Mouse (Mus musculus) embryonic facial prominence, embryonic 13.5 days (tissue): ENCODE data around the gene Tssk2. TPM values are rescaled to one million over a fixed set of nuclear protein-coding genes. Genes with fewer than 3 reads are reported as not detected.

ENCODE experiments used
- ATAC-seq: fragments of 200-750 bp; cut with Nextera tagmentation; 2 replicates; pipeline ENCODE4 v1.8.0; 2017; ENCODE audit warnings: low read depth; ENCODE audit not compliant: insufficient number of reproducible peaks, insufficient read depth, low FRiP score, low TSS enrichment
- H3K27ac ChIP-seq: fragments of 300-500 bp; sonication (generic); 2 replicates; pipeline ENCODE4 v1.5.1; 2015; ENCODE audit warnings: moderate library complexity, mild to moderate bottlenecking, inconsistent platforms
- H3K27me3 ChIP-seq: fragments of 300-500 bp; sonication (generic); 2 replicates; pipeline ENCODE4 v1.6.1; 2015; ENCODE audit warnings: mild to moderate bottlenecking, inconsistent platforms
- H3K36me3 ChIP-seq: fragments of 300-500 bp; sonication (generic); 2 replicates; pipeline ENCODE4 v1.6.1; 2015; ENCODE audit warnings: mild to moderate bottlenecking, inconsistent platforms
- H3K4me1 ChIP-seq: fragments of 300-500 bp; sonication (generic); 2 replicates; pipeline ENCODE4 v1.6.1; 2015; ENCODE audit warnings: inconsistent platforms
- H3K4me2 ChIP-seq: fragments of 300-500 bp; sonication (generic); 2 replicates; pipeline ENCODE4 v1.6.1; 2015; ENCODE audit warnings: moderate library complexity, mild to moderate bottlenecking, inconsistent platforms
- H3K4me3 ChIP-seq: fragments of 300-500 bp; sonication (generic); 2 replicates; pipeline ENCODE4 v1.5.1; 2015; ENCODE audit warnings: mild to moderate bottlenecking, inconsistent platforms
- H3K9ac ChIP-seq: fragments of 300-500 bp; sonication (generic); 2 replicates; pipeline ENCODE4 v1.6.1; 2015; ENCODE audit warnings: mild to moderate bottlenecking, inconsistent platforms
- H3K9me3 ChIP-seq: fragments of 300-500 bp; sonication (generic); 2 replicates; pipeline ENCODE4 v1.6.1; 2016; ENCODE audit warnings: inconsistent platforms
- WGBS: fragments of 180-500 bp; shearing (Covaris S2); methylation state at CpG from one replicate; pipeline ENCODE4 v1.1.7; 2015; ENCODE audit warnings: mixed read lengths; 5-methylcytosine and 5-hydroxymethylcytosine counted together
- polyA plus RNA-seq: library from polyadenylated mRNA; unstranded; fragments of >200 nt; fragmentation: Nextera tagmentation; extraction: Ambion mirVana; gene quantifications from 2 replicates; pipeline ENCODE4 v1.2.1, GENCODE M21; 2015

Tssk2 gene
- polyA plus RNA-seq, 1 experiment from 2014 or later = 0.20 TPM

GRCm38 (mm10) chr16:17914307-17915249 lies 16.1 kb downstream of the Tssk2 start, which contains the start of gene Gsc2:
Gene Gsc2, minus strand, starts transcription at chr16:17915059.
- H3K4me1 ChIP-seq = peaks cover 21% of the 10 kb centered on the region
- peak within 1 kb of the TSS; percentile 63 for H3K9ac ChIP-seq
- no peaks in the 10 kb centered on the region for H3K9me3 ChIP-seq
- H3K27me3 ChIP-seq = peaks cover 73% of the 10 kb centered on the region
- no peaks in the 10 kb centered on the region for H3K36me3 ChIP-seq
- peak within 1 kb of the TSS; percentile 75 for H3K4me2 ChIP-seq
- under 1% methylated on average over 106 of the region's 106 CpGs for WGBS
- no peak within 1 kb of the TSS for H3K27ac ChIP-seq
- peak within 1 kb of the TSS; percentile 46 for H3K4me3 ChIP-seq
- no peak for ATAC-seq

- H3K27ac ChIP-seq = no peak overlapping the region
- H3K9me3 ChIP-seq = no peaks in the 10 kb centered on the region
- H3K4me2 ChIP-seq = peak overlapping the region; percentile 90
- 8% methylated on average over 20 of the region's 20 CpGs for WGBS
- no peak for ATAC-seq
- H3K36me3 ChIP-seq = peaks cover 11% of the 10 kb centered on the region
- peak overlapping the region; percentile 95 for H3K9ac ChIP-seq
- peaks cover 22% of the 10 kb centered on the region for H3K4me1 ChIP-seq
- peak overlapping the region; percentile 80; the same call in 1 of the 2 replicates for H3K4me3 ChIP-seq
- peaks cover 51% of the 10 kb centered on the region for H3K27me3 ChIP-seq
These were observed 22.1 kb downstream of the Tssk2 start for GRCm38 (mm10) chr16:17920586-17920985.

GRCm38 (mm10) chr16:17921325-17922162 lies 23.1 kb downstream of the Tssk2 start:
- H3K27me3 ChIP-seq = peaks cover 41% of the 10 kb centered on the region
- H3K4me1 ChIP-seq = peaks cover 23% of the 10 kb centered on the region
- H3K9me3 ChIP-seq = no peaks in the 10 kb centered on the region
- 2% methylated on average over 47 of the region's 47 CpGs for WGBS
- peak overlapping the region; percentile 90 for H3K4me2 ChIP-seq
- peak overlapping the region; percentile 95 for H3K9ac ChIP-seq
- H3K4me3 ChIP-seq = peak overlapping the region; percentile 80
- H3K36me3 ChIP-seq = peaks cover 19% of the 10 kb centered on the region
- H3K27ac ChIP-seq = peak overlapping the region; percentile 81
- peak; percentile 84 for ATAC-seq

- under 1% methylated on average over 14 of the region's 14 CpGs for WGBS
- peak overlapping the region; percentile 78 for H3K27ac ChIP-seq
- ATAC-seq = no peak
These were observed 23.7 kb downstream of the Tssk2 start for GRCm38 (mm10) chr16:17922163-17922538.

GRCm38 (mm10) chr16:17927351-17928082 lies 29.1 kb downstream of the Tssk2 start:
- H3K9me3 ChIP-seq = no peaks in the 10 kb centered on the region
- ATAC-seq = peak; percentile 43
- 1% methylated on average over 70 of the region's 72 CpGs for whole genome bisulfite sequencing

More at GRCm38 (mm10) chr16:17922163-17922538, 23.7 kb downstream of the Tssk2 start:
- no peaks in the 10 kb centered on the region for H3K9me3 ChIP-seq
- H3K9ac ChIP-seq = peak overlapping the region; percentile 95
- peak overlapping the region; percentile 80 for H3K4me3 ChIP-seq
- peak overlapping the region; percentile 90 for H3K4me2 ChIP-seq
- H3K4me1 ChIP-seq = peaks cover 29% of the 10 kb centered on the region
- peaks cover 19% of the 10 kb centered on the region for H3K36me3 ChIP-seq
- H3K27me3 ChIP-seq = peaks cover 35% of the 10 kb centered on the region

GRCm38 (mm10) chr16:17928087-17928580 lies 29.7 kb downstream of the Tssk2 start, which contains the start of gene Slc25a1:
Gene Slc25a1, minus strand, starts transcription at chr16:17928219.
- ATAC-seq = peak; percentile 49
- H3K9me3 ChIP-seq = no peaks in the 10 kb centered on the region
- peaks cover 19% of the 10 kb centered on the region for H3K36me3 ChIP-seq
- H3K4me2 ChIP-seq = peak within 1 kb of the TSS; percentile 94
- no peaks in the 10 kb centered on the region for H3K27me3 ChIP-seq
- peaks cover 18% of the 10 kb centered on the region for H3K4me1 ChIP-seq
- H3K9ac ChIP-seq = peak within 1 kb of the TSS; percentile 78
- under 1% methylated on average over 47 of the region's 47 CpGs for whole genome bisulfite sequencing
- peak within 1 kb of the TSS; percentile 85 for H3K4me3 ChIP-seq
- peak within 1 kb of the TSS; percentile 80 for H3K27ac ChIP-seq

More at GRCm38 (mm10) chr16:17927351-17928082, 29.1 kb downstream of the Tssk2 start:
- peaks cover 22% of the 10 kb centered on the region for H3K4me1 ChIP-seq
- H3K4me2 ChIP-seq = peak overlapping the region; percentile 94
- H3K27me3 ChIP-seq = no peaks in the 10 kb centered on the region
- peak overlapping the region; percentile 78 for H3K9ac ChIP-seq
- peaks cover 19% of the 10 kb centered on the region for H3K36me3 ChIP-seq
- peak overlapping the region; percentile 85 for H3K4me3 ChIP-seq
- peak overlapping the region; percentile 80 for H3K27ac ChIP-seq

- H3K36me3 ChIP-seq = peaks cover 19% of the 10 kb centered on the region
- 0% methylated on average over 9 of the region's 9 CpGs for WGBS
- H3K27me3 ChIP-seq = no peaks in the 10 kb centered on the region
- H3K4me2 ChIP-seq = peak overlapping the region; percentile 94
- peak overlapping the region; percentile 85 for H3K4me3 ChIP-seq
- no peaks in the 10 kb centered on the region for H3K9me3 ChIP-seq
- peak overlapping the region; percentile 78 for H3K9ac ChIP-seq
- peaks cover 16% of the 10 kb centered on the region for H3K4me1 ChIP-seq
- ATAC-seq = peak; percentile 15
- H3K27ac ChIP-seq = peak overlapping the region; percentile 80
These were observed 30.2 kb downstream of the Tssk2 start for GRCm38 (mm10) chr16:17928627-17929104.

GRCm38 (mm10) chr16:17929211-17929610 lies 30.8 kb downstream of the Tssk2 start:
- H3K36me3 ChIP-seq = peaks cover 19% of the 10 kb centered on the region
- H3K27ac ChIP-seq = peak overlapping the region; percentile 80
- no peak overlapping the region for H3K9ac ChIP-seq
- peaks cover 14% of the 10 kb centered on the region for H3K4me1 ChIP-seq
- H3K4me3 ChIP-seq = no peak overlapping the region; the same call in 1 of the 2 replicates
- WGBS = 6% methylated on average over 2 of the region's 2 CpGs
- H3K9me3 ChIP-seq = no peaks in the 10 kb centered on the region
- no peaks in the 10 kb centered on the region for H3K27me3 ChIP-seq
- no peak for ATAC-seq
- H3K4me2 ChIP-seq = 0 out of 2 replicates have a peak overlapping the region, but pooled peaks have one; percentile 94

- Histone ChIP-seq H3K4me2 (no peak overlapping the region), H3K9me3 (no peaks in the 10 kb centered on the region), H3K27me3 (no peaks in the 10 kb centered on the region), H3K9ac (no peak overlapping the region), H3K27ac (peak overlapping the region; percentile 80; the same call in 1 of the 2 replicates), H3K36me3 (peaks cover 18% of the 10 kb centered on the region), H3K4me3 (no peak overlapping the region), H3K4me1 (peaks cover 14% of the 10 kb centered on the region)
- 83% methylated on average over 2 of the region's 2 CpGs for WGBS
- no peak for ATAC-seq
These were observed 31.2 kb downstream of the Tssk2 start for GRCm38 (mm10) chr16:17929631-17930030.

GRCm38 (mm10) chr16:17931906-17932460 lies 33.5 kb downstream of the Tssk2 start:
- Histone ChIP-seq H3K9me3 (no peaks in the 10 kb centered on the region), H3K4me1 (peaks cover 10% of the 10 kb centered on the region), H3K9ac (no peak overlapping the region), H3K27ac (no peak overlapping the region), H3K4me2 (no peak overlapping the region), H3K36me3 (no peaks in the 10 kb centered on the region), H3K27me3 (peaks cover 15% of the 10 kb centered on the region; the same call in 1 of the 2 replicates), H3K4me3 (no peak overlapping the region)
- ATAC-seq = no peak
- WGBS = 72% methylated on average over 5 of the region's 5 CpGs
